Mouse (Mus musculus) lung, embryonic 14.5 days (tissue): ENCODE results near the gene Narfl. TPM values are rescaled to one million over a fixed set of nuclear protein-coding genes. Genes with fewer than 3 reads are reported as not detected.

ENCODE experiments used
- ATAC-seq: fragments of 200-750 bp; cut with Nextera tagmentation; 2 replicates; pipeline ENCODE4 v1.8.0; 2017; ENCODE audit warnings: mild to moderate bottlenecking, moderate TSS enrichment, moderate library complexity; ENCODE audit not compliant: insufficient read depth
- DNase-seq: peaks from one replicate; pipeline ENCODE4 v3.0.0-alpha.2; 2015
- H3K27ac ChIP-seq: fragments of 300-500 bp; sonication (generic); 2 replicates; pipeline ENCODE4 v1.5.1; 2014; ENCODE audit warnings: low read depth, mild to moderate bottlenecking, moderate library complexity
- H3K27me3 ChIP-seq: fragments of 300-500 bp; sonication (generic); 2 replicates; pipeline ENCODE4 v1.6.1; 2014; ENCODE audit warnings: low read length, control low read depth; ENCODE audit not compliant: insufficient read depth
- H3K36me3 ChIP-seq: fragments of 300-500 bp; sonication (generic); 2 replicates; pipeline ENCODE4 v1.6.1; 2014; ENCODE audit warnings: control low read depth; ENCODE audit not compliant: insufficient read depth
- H3K4me1 ChIP-seq: fragments of 300-500 bp; sonication (generic); 2 replicates; pipeline ENCODE4 v1.6.1; 2014; ENCODE audit warnings: antibody characterized with exemption, control low read depth; ENCODE audit not compliant: insufficient read depth
- H3K4me2 ChIP-seq: fragments of 300-500 bp; sonication (generic); 2 replicates; pipeline ENCODE4 v1.6.1; 2014; ENCODE audit warnings: mild to moderate bottlenecking
- H3K4me3 ChIP-seq: fragments of 300-500 bp; sonication (generic); 2 replicates; pipeline ENCODE4 v1.5.1; 2014; ENCODE audit warnings: low read depth, low read length
- H3K9ac ChIP-seq: fragments of 300-500 bp; sonication (generic); 2 replicates; pipeline ENCODE4 v1.6.1; 2014
- H3K9me3 ChIP-seq: fragments of 300-500 bp; sonication (generic); 2 replicates; pipeline ENCODE4 v1.6.1; 2016; ENCODE audit warnings: low read depth, low read length, control low read depth
- CTCF ChIP-seq: IDR thresholded peaks from 2 replicates; pipeline ENCODE4 v1.5.1; 2016; ENCODE audit warnings: antibody characterized with exemption, low read depth
- WGBS: fragments of 180-500 bp; shearing (Covaris S2); extraction: QIAGEN DNeasy Blood & Tissue Kit; methylation state at CpG from one replicate; pipeline ENCODE4 v1.1.7; 2014; 5-methylcytosine and 5-hydroxymethylcytosine counted together
- microRNA-seq: library from miRNA; unstranded; fragments of <30 nt; microRNA quantifications from one replicate; pipeline ENCODE4, GENCODE M21; 2016; ENCODE audit warnings: borderline number of aligned reads
- polyA plus RNA-seq: library from polyadenylated mRNA; unstranded; fragments of >200 nt; fragmentation: Nextera tagmentation; extraction: Ambion mirVana; gene quantifications from 2 replicates; pipeline ENCODE4 v1.2.1, GENCODE M21; 2014

The Narfl gene
- polyA plus RNA-seq, 1 experiment from 2014 or later = 25.6 TPM

GRCm38 (mm10) chr17:25830200-25830753 lies 56.7 kb downstream of the Narfl start:
- H3K4me1 ChIP-seq = peaks cover 33% of the 10 kb centered on the region
- DNase-seq (no peak), ATAC-seq (no peak)
- H3K27ac ChIP-seq = no peak overlapping the region
- H3K9ac ChIP-seq = peak overlapping the region; percentile 67; the same call in 1 of the 2 replicates
- 80% methylated on average over 4 of the region's 4 CpGs for WGBS
- H3K36me3 ChIP-seq = peaks cover 65% of the 10 kb centered on the region
- no peaks in the 10 kb centered on the region for H3K27me3 ChIP-seq
- H3K4me2 ChIP-seq = peak overlapping the region; percentile 98
- peak overlapping the region; percentile 82; the same call in 1 of the 2 replicates for H3K4me3 ChIP-seq
- no peaks in the 10 kb centered on the region for H3K9me3 ChIP-seq
- no peak for TF ChIP-seq CTCF

GRCm38 (mm10) chr17:25830806-25831431 lies 57.3 kb downstream of the Narfl start:
- DNase-seq (no peak), ATAC-seq (no peak)
- Histone ChIP-seq H3K4me3 (peak overlapping the region; percentile 82), H3K4me1 (peaks cover 34% of the 10 kb centered on the region), H3K4me2 (peak overlapping the region; percentile 98), H3K36me3 (peaks cover 63% of the 10 kb centered on the region), H3K27me3 (no peaks in the 10 kb centered on the region), H3K9ac (no peak overlapping the region), H3K9me3 (no peaks in the 10 kb centered on the region), H3K27ac (no peak overlapping the region)
- no peak for TF ChIP-seq CTCF
- WGBS = 81% methylated on average over 14 of the region's 14 CpGs

- DNase-seq = peak; percentile 25
- Histone ChIP-seq H3K27me3 (no peaks in the 10 kb centered on the region), H3K4me2 (peak overlapping the region; percentile 98), H3K9me3 (no peaks in the 10 kb centered on the region), H3K4me3 (peak overlapping the region; percentile 82), H3K9ac (peak overlapping the region; percentile 79), H3K4me1 (peaks cover 41% of the 10 kb centered on the region), H3K27ac (peak overlapping the region; percentile 85), H3K36me3 (peaks cover 56% of the 10 kb centered on the region)
- TF ChIP-seq CTCF = no peak
- 49% methylated on average over 21 of the region's 21 CpGs for WGBS
- ATAC-seq = no peak
Observed at GRCm38 (mm10) chr17:25831451-25832281, 58.1 kb downstream of the Narfl start.

- under 1% methylated on average over 76 of the region's 77 CpGs for WGBS
- TF ChIP-seq CTCF = no peak
- ATAC-seq (peak; percentile 88), DNase-seq (peak; percentile 100)
- H3K4me3 ChIP-seq = peak overlapping the region; percentile 82
- peaks cover 47% of the 10 kb centered on the region for H3K36me3 ChIP-seq
- peaks cover 48% of the 10 kb centered on the region for H3K4me1 ChIP-seq
- H3K4me2 ChIP-seq = peak overlapping the region; percentile 98
- peak overlapping the region; percentile 97 for H3K27ac ChIP-seq
- no peaks in the 10 kb centered on the region for H3K27me3 ChIP-seq
- peak overlapping the region; percentile 79 for H3K9ac ChIP-seq
- no peaks in the 10 kb centered on the region for H3K9me3 ChIP-seq
Observed at GRCm38 (mm10) chr17:25832436-25833290, 59.1 kb downstream of the Narfl start.

Small RNAs within 50 kb of the gene (microRNA-seq; reads per million reads assigned to microRNA genes)
- gene Gm25083 (not detected), gene Mir3082 (not detected), gene Mir6966 (not detected)

Other genes starting within 250 kb of the Narfl start
- 0.42 and 0.79 TPM in 2 replicates for gene Sox8, start 203.1 kb upstream of the Narfl start, polyA plus RNA-seq
- 25.7 and 26.1 TPM in 2 replicates for gene Lmf1, start 194.7 kb upstream of the Narfl start, polyA plus RNA-seq
- gene Gng13, start 56.6 kb upstream of the Narfl start, polyA plus RNA-seq = 1.3 and 1.4 TPM in 2 replicates
- gene Chtf18, start 46.4 kb upstream of the Narfl start, polyA plus RNA-seq = 27.1 and 32.3 TPM in 2 replicates
- 22.1 and 22.6 TPM in 2 replicates for gene Rpusd1, start 46.1 kb upstream of the Narfl start, polyA plus RNA-seq
- 0.24 and 0.31 TPM in 2 replicates for gene Mslnl, start 37.7 kb upstream of the Narfl start, polyA plus RNA-seq
- 1.8 and 4.6 TPM in 2 replicates for gene Msln, start 19.4 kb upstream of the Narfl start, polyA plus RNA-seq
- gene Haghl, start 11.9 kb downstream of the Narfl start, polyA plus RNA-seq = 55.1 and 57.9 TPM in 2 replicates
- gene Ccdc78, start 12.8 kb downstream of the Narfl start, polyA plus RNA-seq = 0.12 TPM in 1 of 2 replicates, not detected in the other
- gene Fam173a, start 19.1 kb downstream of the Narfl start, polyA plus RNA-seq = 81.9 and 96.8 TPM in 2 replicates
- not detected in 2 replicates for gene AC134908.4, start 21.9 kb downstream of the Narfl start, polyA plus RNA-seq
- gene Metrn, start 23.4 kb downstream of the Narfl start, polyA plus RNA-seq = 10.4 and 12.7 TPM in 2 replicates
- 0.97 and 1.3 TPM in 2 replicates for gene Fbxl16, start 35.3 kb downstream of the Narfl start, polyA plus RNA-seq
- gene Wdr24, start 49.9 kb downstream of the Narfl start, polyA plus RNA-seq = 24.6 and 26.0 TPM in 2 replicates
- 39.5 and 40.6 TPM in 2 replicates for gene Jmjd8, start 55.1 kb downstream of the Narfl start, polyA plus RNA-seq
- gene Stub1, start 59.6 kb downstream of the Narfl start, polyA plus RNA-seq = 335 and 367 TPM in 2 replicates
- gene Rhbdl1, start 63.5 kb downstream of the Narfl start, polyA plus RNA-seq = 1.8 and 2.0 TPM in 2 replicates
- 1.0 and 1.4 TPM in 2 replicates for gene Gm20683, start 68.0 kb downstream of the Narfl start, polyA plus RNA-seq
- 10.8 and 11.0 TPM in 2 replicates for gene Rhot2, start 71.1 kb downstream of the Narfl start, polyA plus RNA-seq
- gene Wdr90, start 87.7 kb downstream of the Narfl start, polyA plus RNA-seq = 29.9 and 34.1 TPM in 2 replicates
- gene Mcrip2, start 95.0 kb downstream of the Narfl start, polyA plus RNA-seq = 17.7 and 17.9 TPM in 2 replicates
- gene Mettl26, start 101.3 kb downstream of the Narfl start, polyA plus RNA-seq = 44.6 and 45.7 TPM in 2 replicates
- 0.57 and 0.87 TPM in 2 replicates for gene Wfikkn1, start 107.1 kb downstream of the Narfl start, polyA plus RNA-seq
- 15.3 and 15.4 TPM in 2 replicates for gene Rab40c, start 146.0 kb downstream of the Narfl start, polyA plus RNA-seq
- gene Pigq, start 171.2 kb downstream of the Narfl start, polyA plus RNA-seq = 65.9 and 69.0 TPM in 2 replicates
- not detected in 2 replicates for gene Nhlrc4, start 171.2 kb downstream of the Narfl start, polyA plus RNA-seq
- 0.16 and 0.26 TPM in 2 replicates for gene A930017K11Rik, start 178.8 kb downstream of the Narfl start, polyA plus RNA-seq
- gene Capn15, start 212.0 kb downstream of the Narfl start, polyA plus RNA-seq = 26.7 and 30.5 TPM in 2 replicates